Mouse (Mus musculus) E14TG2a.4 (cell line): ENCODE data around the gene Tram2.

ENCODE experiments used
- H3K27me3 ChIP-seq: 2 replicates; pipeline ENCODE4 v1.6.1; 2014; ENCODE audit warnings: low read length, control low read depth; ENCODE audit not compliant: insufficient read depth
- H3K36me3 ChIP-seq: 2 replicates; pipeline ENCODE4 v1.6.1; 2014; ENCODE audit warnings: low read length, control low read depth; ENCODE audit not compliant: insufficient read depth
- H3K4me1 ChIP-seq: replicated peaks from 2 replicates; pipeline ENCODE4 v1.6.1; 2014; ENCODE audit warnings: low read depth, low read length, control low read depth
- H3K4me3 ChIP-seq: replicated peaks from 2 replicates; pipeline ENCODE4 v1.5.1; 2014; ENCODE audit warnings: mild to moderate bottlenecking, low read length
- H3K9me3 ChIP-seq: 2 replicates; pipeline ENCODE4 v1.6.1; 2014; ENCODE audit warnings: low read length, control low read depth
- CTCF ChIP-seq: conservative IDR thresholded peaks from 2 replicates; pipeline ENCODE4 v1.5.1; 2014; ENCODE audit warnings: low read length
- NANOG ChIP-seq: IDR thresholded peaks from 2 replicates; pipeline ENCODE4 v1.6.1; 2014; ENCODE audit warnings: borderline replicate concordance, low read length, mixed read lengths
- POU5F1 ChIP-seq: IDR thresholded peaks from 2 replicates; pipeline ENCODE4 v1.6.1; 2014; ENCODE audit warnings: low read length, borderline replicate concordance

Tram2 gene

DNA sequence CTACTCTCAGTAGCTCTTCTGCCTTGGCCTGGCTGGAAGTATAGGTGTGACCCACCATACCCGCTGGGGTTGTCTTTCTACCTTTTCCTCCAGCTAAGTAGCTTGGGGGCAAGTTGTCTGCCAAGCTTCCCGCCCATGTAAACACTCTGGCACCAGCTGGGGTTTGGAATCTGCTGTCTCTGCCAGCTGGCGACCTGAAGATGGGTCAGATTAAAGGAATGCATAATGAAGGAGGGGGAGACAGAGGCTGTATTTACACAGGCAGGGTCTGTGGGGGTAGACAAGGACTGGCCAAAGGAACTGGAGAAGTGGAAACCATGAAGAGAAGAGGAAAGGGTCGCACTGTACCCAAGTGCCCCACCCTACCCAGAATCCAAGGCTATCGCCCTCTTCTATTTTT, 26.4 kb downstream of the Tram2 start:
- H3K9me3 ChIP-seq, result no peaks in the 10 kb centered on the region

DNA sequence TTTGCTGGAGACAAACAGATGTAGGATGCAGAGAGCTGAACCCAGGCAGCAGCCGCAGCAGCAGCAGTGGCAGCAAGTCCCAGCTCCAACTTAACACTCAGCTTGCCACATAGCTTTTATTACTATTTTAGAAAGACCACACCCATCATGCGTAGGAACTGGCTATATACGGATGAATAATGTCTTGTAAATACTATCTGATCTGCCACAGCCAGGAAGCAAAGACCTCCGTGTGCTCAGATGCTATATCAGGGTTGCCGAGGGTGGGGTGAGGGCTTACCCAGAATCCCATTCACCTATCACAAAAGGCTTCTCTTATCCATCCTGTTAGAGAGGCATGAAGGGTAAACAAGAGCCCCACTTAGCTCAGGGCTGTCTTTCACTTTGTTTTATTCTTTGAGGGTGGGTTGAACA, 26.9 kb downstream of the Tram2 start:
- Histone ChIP-seq H3K9me3 (no peaks in the 10 kb centered on the region), H3K4me3 (no peak overlapping the region), H3K36me3 (no peaks in the 10 kb centered on the region), H3K4me1 (peaks cover 15% of the 10 kb centered on the region), H3K27me3 (no peaks in the 10 kb centered on the region)
- TF ChIP-seq POU5F1 (no peak), NANOG (no peak), CTCF (no peak)

More for the DNA sequence above, 26.4 kb downstream of the Tram2 start:
- Histone ChIP-seq H3K36me3 (no peaks in the 10 kb centered on the region), H3K27me3 (no peaks in the 10 kb centered on the region), H3K4me3 (no peak overlapping the region), H3K4me1 (peaks cover 15% of the 10 kb centered on the region)
- TF ChIP-seq POU5F1, result no peak
- no peak for TF ChIP-seq NANOG
- no peak for TF ChIP-seq CTCF

DNA sequence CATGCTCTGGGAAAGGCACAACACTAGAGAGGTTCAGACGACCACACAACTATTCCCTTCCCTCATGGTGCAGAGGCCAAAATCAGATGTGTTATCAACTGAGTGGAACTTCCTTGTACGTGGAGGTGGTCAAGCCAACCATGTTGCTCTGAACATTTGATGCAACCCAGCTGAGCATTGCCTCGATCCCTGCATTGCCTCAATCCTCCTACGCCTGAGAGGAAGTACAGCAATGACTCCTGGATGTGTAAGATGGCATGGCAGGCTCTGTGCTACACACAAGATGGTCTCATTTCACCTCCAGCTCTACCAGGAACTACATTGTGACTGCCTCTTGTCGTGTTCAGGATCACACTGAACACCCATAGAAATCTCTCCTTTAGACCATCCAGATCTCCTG, 30.0 kb downstream of the Tram2 start:
- Histone ChIP-seq H3K4me3 (no peak overlapping the region), H3K27me3 (no peaks in the 10 kb centered on the region), H3K4me1 (peaks cover 24% of the 10 kb centered on the region), H3K36me3 (no peaks in the 10 kb centered on the region), H3K9me3 (no peaks in the 10 kb centered on the region)
- TF ChIP-seq CTCF, result no peak
- no peak for TF ChIP-seq POU5F1
- TF ChIP-seq NANOG, result no peak

DNA sequence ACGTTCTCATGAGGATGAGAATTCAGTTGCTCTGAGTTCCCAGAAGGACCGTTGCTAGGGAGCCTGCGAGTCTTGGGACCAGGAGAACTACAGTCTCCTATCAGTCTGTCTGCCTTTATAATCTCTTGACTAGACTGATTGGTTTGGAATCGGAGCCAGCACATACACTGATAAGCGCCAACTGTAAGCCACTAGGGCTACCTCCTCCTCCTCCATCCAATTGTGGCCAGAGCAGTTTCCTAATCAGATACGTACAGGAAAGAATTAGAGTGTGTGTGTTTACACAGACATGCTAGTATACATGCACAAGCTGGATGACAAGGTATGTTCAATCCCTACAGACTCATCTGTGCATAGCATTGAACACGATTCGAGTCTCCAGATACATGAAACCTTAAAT, 30.6 kb downstream of the Tram2 start:
- H3K36me3 ChIP-seq, result no peaks in the 10 kb centered on the region

DNA sequence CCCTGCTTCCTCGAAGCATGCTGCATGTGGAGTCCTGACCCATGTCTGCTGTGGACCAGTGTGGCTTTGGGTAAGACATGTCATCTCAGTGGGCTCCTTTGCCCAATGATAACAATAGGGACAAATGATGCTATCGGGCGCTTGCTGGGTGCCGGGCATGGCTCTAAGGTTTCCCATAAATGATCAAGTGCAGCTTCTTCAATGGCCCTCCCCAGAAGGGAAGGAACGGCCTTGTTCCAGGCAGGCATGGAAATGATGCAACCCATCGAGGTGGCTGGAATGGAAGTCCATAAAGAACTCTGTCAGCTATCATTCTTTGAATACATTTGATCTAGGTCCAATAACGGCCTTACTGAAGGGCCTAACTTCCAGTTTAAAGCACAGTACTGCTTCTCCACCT, 36.6 kb downstream of the Tram2 start:
- H3K27me3 ChIP-seq, result no peaks in the 10 kb centered on the region
- H3K36me3 ChIP-seq, result no peaks in the 10 kb centered on the region
- H3K4me3 ChIP-seq, result no peak overlapping the region
- no peaks in the 10 kb centered on the region for H3K9me3 ChIP-seq
- no peak for TF ChIP-seq NANOG
- TF ChIP-seq POU5F1, result no peak
- TF ChIP-seq CTCF, result no peak
- H3K4me1 ChIP-seq, result peaks cover 14% of the 10 kb centered on the region

More for the DNA sequence above, 30.6 kb downstream of the Tram2 start:
- H3K4me3 ChIP-seq, result no peak overlapping the region
- no peaks in the 10 kb centered on the region for H3K9me3 ChIP-seq
- TF ChIP-seq POU5F1 (no peak), NANOG (no peak), CTCF (no peak)
- H3K4me1 ChIP-seq, result peaks cover 28% of the 10 kb centered on the region
- H3K27me3 ChIP-seq, result no peaks in the 10 kb centered on the region

DNA sequence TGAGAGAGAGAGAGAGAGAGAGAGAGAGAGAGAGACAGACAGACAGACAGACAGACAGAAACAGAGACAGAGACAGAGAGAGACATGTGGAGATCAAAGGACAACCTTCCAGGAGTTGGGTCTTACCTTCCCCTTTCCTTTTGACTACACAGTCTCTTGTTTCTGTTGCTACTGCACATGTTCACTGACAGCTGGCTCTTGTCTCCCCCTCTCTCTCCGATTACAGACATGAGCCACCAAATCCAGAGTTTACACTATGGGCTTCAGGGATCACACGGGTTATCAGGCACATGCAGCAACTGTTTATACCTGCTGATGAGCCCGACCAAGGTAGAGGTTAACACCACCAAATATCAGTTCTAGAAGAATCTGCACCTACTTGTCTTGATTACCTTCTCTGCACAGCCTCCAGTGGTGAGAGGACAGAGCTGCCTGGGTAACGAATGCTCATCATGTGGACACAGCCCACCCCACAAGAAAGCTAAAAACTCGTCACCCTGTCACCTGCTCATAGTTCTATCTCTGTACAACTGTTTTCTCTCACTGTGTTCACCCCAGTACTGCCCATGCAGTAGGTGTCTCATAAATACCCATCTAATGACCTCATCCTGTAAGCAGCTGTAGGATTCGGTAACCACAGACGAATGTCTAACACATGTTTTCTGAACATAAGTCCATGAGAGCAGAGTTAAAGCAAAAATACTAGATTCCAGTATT, 38.3 kb downstream of the Tram2 start:
- no peaks in the 10 kb centered on the region for H3K27me3 ChIP-seq
- no peaks in the 10 kb centered on the region for H3K9me3 ChIP-seq
- peaks cover 14% of the 10 kb centered on the region for H3K4me1 ChIP-seq
- TF ChIP-seq POU5F1, result no peak
- H3K4me3 ChIP-seq, result no peak overlapping the region
- H3K36me3 ChIP-seq, result no peaks in the 10 kb centered on the region

DNA sequence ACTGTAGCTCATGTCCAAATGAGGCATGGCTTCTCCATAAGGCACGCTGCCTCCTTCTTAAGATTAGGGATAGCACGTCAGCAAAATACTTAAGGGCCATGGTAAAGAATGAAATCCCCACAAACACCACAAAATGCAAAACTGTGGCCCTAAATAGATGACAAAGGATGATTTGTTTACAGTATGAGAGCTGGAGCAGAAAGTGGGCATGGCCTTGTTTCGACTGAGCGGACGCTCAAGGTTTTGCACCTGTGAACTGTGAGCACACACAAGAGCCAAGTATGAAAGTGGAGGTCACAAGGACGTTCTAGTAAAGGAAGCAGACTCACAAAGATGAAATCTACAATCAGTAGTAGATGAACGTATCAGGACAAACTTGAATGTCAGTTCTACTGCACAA, 38.9 kb downstream of the Tram2 start:
- TF ChIP-seq NANOG (no peak), CTCF (no peak), POU5F1 (no peak)
- Histone ChIP-seq H3K27me3 (no peaks in the 10 kb centered on the region), H3K4me3 (no peak overlapping the region), H3K4me1 (peaks cover 11% of the 10 kb centered on the region), H3K9me3 (no peaks in the 10 kb centered on the region), H3K36me3 (no peaks in the 10 kb centered on the region)

DNA sequence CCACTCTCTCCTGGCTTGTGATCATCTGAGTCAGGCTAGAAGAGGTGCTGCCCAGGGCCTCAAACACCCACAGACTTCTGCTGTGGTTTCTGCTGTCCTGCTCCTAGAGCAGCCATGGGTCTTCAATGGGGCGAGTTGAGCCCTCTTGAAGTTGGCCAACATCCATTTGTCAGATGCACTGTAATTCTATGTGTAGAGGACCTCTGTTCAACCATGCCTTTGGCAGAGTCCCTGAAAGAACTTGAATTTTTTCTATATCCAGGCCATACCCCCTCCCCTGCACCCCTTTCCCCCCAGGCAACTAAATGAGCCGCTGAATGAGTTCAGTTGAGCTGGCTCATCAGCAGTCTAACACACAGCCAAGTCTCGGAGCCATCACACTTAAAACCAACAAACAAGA, 39.5 kb downstream of the Tram2 start:
- no peaks in the 10 kb centered on the region for H3K9me3 ChIP-seq
- peaks cover 5% of the 10 kb centered on the region for H3K4me1 ChIP-seq
- H3K36me3 ChIP-seq, result no peaks in the 10 kb centered on the region
- no peaks in the 10 kb centered on the region for H3K27me3 ChIP-seq
- no peak overlapping the region for H3K4me3 ChIP-seq
- TF ChIP-seq POU5F1 (no peak), CTCF (no peak), NANOG (no peak)

DNA sequence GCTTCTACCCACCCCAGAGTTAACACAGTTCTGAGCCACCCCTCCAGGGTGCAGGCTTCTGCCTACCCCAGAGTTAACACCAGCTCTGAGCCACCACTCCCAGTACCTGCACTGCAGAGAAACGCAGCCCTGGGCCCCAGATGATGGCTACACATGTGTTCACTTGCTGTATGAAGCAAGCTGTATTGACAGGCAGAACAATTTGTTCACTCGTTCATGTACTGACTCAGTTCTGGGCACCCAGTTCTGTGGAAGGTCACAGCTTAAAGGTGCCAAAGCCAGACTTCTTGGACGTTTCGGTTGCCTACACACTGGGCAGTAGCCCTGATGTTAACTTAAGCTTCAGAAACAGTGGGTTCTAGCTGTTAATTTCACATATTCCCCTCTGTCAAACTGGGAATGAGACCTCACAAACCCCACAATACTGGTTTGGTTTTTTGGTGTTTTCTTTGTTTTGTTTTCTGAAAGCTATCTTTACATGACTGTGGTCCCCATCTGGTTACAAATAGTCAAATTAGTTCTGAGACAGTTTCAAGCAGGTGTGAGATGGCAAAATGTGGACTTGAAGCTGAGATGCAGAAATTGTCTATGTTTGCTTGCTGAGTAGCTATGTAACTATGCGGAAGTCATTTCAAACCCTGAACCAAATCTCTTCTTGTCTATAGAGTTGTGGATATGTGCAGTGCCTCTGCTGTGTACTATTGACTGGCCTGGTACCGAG, 41.0 kb downstream of the Tram2 start:
- Histone ChIP-seq H3K9me3 (no peaks in the 10 kb centered on the region), H3K4me3 (no peak overlapping the region), H3K36me3 (no peaks in the 10 kb centered on the region), H3K4me1 (no peaks in the 10 kb centered on the region; the same call in 1 of the 2 replicates), H3K27me3 (no peaks in the 10 kb centered on the region)
- TF ChIP-seq CTCF (no peak), NANOG (no peak), POU5F1 (no peak)
